Mouse (Mus musculus): ENCODE measurements around the gene Nop14.

The Nop14 gene

GRCm38 (mm10) chr5:34659686-34660590, at the start of gene Nop14, which contains the start of gene Grk4:
Gene Nop14 (minus strand): TSS chr5:34660148.
Gene Grk4 (plus strand): TSS chr5:34660379.
- peak; percentile 100 for DNase-seq

GRCm38 (mm10) chr5:34708436-34708835, 48.5 kb upstream of the Nop14 start:
- DNase-seq = no peak

GRCm38 (mm10) chr5:34695521-34695920, 35.6 kb upstream of the Nop14 start:
- no peak for DNase-seq

- no peak for DNase-seq
These were observed 32.8 kb upstream of the Nop14 start for GRCm38 (mm10) chr5:34692782-34693181.

- no peak for DNase-seq
These were observed 29.9 kb upstream of the Nop14 start for GRCm38 (mm10) chr5:34689868-34690267.

GRCm38 (mm10) chr5:34670280-34670679, 10.3 kb upstream of the Nop14 start:
- peak; percentile 32 for DNase-seq

- DNase-seq = no peak
These were observed 9.5 kb upstream of the Nop14 start for GRCm38 (mm10) chr5:34669493-34669892.

- DNase-seq = no peak
These were observed 3.3 kb upstream of the Nop14 start for GRCm38 (mm10) chr5:34663231-34663630.

- DNase-seq = no peak
These were observed 2.0 kb upstream of the Nop14 start for GRCm38 (mm10) chr5:34661909-34662308.

- DNase-seq = no peak
These were observed 713 bp upstream of the Nop14 start for GRCm38 (mm10) chr5:34660591-34661130.

- DNase-seq = no peak
These were observed 2.4 kb downstream of the Nop14 start for GRCm38 (mm10) chr5:34657556-34657955.

- DNase-seq = no peak
These were observed 5.1 kb downstream of the Nop14 start for GRCm38 (mm10) chr5:34654881-34655280.

GRCm38 (mm10) chr5:34652961-34653360, 7.0 kb downstream of the Nop14 start:
- no peak for DNase-seq

- DNase-seq = peak; percentile 60
These were observed 12.4 kb downstream of the Nop14 start for GRCm38 (mm10) chr5:34647581-34647980.

- DNase-seq = peak; percentile 62
These were observed 17.0 kb downstream of the Nop14 start for GRCm38 (mm10) chr5:34642932-34643331.

- DNase-seq = no peak
These were observed 18.0 kb downstream of the Nop14 start for GRCm38 (mm10) chr5:34641991-34642390.

GRCm38 (mm10) chr5:34637591-34638156, 22.3 kb downstream of the Nop14 start:
- no peak for DNase-seq

GRCm38 (mm10) chr5:34636481-34637287, 23.3 kb downstream of the Nop14 start, which contains the start of gene Mfsd10:
Gene Mfsd10 (minus strand): TSS chr5:34637212.
- peak; percentile 85 for DNase-seq

GRCm38 (mm10) chr5:34635665-34636192, 24.2 kb downstream of the Nop14 start:
- no peak for DNase-seq

- DNase-seq = no peak
These were observed 25.1 kb downstream of the Nop14 start for GRCm38 (mm10) chr5:34634746-34635400.

- peak; percentile 15 for DNase-seq
These were observed 26.3 kb downstream of the Nop14 start for GRCm38 (mm10) chr5:34633641-34634040.

- DNase-seq = no peak
These were observed 27.0 kb downstream of the Nop14 start for GRCm38 (mm10) chr5:34632996-34633395.
